Mouse (Mus musculus) cerebellum, adult 11-12 months (tissue): ENCODE results near the gene Hydin.

Experiments used
- DNase-seq: peaks from one replicate; pipeline ENCODE4 v3.0.0; 2022

Gene Hydin

GRCm38 (mm10) chr8:110643177-110643576, 376.4 kb downstream of the Hydin start:
- DNase-seq, result no peak

DNA sequence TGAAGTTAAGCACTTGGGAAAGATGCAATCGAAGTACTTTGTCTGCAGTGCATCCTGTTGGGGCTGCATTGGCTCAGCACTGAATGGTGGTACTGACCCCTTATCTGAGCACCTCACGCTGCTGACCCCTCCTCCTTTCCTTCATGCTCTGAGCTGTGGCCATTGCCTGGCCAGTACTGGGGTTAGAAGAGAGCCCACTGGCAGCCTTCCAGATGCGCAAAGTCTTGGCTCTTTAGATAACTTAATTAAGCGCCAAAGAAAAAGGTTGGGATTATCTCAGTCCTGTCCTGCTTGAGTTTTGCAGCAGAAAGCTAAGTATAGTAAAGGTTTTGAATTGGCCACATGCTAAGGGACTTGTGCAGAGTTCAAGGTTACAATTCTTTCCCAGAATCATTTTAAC, 377.6 kb downstream of the Hydin start:
- DNase-seq, result no peak

GRCm38 (mm10) chr8:110644901-110645300, 378.1 kb downstream of the Hydin start:
- DNase-seq, result no peak

GRCm38 (mm10) chr8:110645340-110645739, 378.6 kb downstream of the Hydin start:
- no peak for DNase-seq

- peak; percentile 86 for DNase-seq
These were observed 379.3 kb downstream of the Hydin start for GRCm38 (mm10) chr8:110646064-110646463.

- DNase-seq, result no peak
These were observed 381.8 kb downstream of the Hydin start for GRCm38 (mm10) chr8:110648577-110648976.

DNA sequence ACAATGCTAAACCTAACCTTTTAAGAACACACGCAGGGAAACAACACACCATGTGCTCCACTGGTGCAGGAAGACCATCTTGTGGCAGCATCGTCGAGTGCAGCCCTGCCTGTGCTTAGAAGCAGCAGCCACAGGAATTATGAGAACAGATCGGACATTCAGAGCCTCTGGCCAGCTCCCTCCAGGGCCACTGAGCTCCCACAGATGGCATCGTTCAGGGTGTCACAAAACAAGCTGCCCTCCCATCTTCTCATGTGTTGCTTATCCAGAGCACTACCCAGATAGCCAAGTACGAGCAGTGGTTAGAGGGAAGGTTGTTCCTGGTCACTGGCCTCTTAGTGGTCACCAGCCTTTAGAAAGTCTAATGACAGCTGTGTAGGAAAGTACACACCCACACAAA, 382.5 kb downstream of the Hydin start:
- peak; percentile 67 for DNase-seq

DNA sequence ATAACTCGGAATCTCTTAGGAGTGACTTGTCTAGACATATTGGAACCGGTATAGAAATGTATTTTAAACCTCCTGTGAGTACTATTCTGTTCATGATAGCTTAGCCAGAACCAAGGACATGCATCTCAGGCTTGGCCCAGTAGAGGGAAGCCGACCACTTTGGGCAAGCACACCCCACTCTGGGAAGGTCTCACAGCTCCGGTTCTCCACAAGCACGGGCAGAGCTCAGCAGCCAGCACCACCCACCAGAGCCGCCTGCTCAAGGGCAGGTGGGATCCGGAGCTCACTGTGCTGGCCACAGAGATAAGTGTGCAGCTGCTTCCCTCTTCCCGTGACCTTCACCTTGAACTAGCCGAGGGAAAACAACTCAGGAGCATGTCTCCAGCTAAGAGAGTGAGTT, 384.1 kb downstream of the Hydin start:
- no peak for DNase-seq

DNA sequence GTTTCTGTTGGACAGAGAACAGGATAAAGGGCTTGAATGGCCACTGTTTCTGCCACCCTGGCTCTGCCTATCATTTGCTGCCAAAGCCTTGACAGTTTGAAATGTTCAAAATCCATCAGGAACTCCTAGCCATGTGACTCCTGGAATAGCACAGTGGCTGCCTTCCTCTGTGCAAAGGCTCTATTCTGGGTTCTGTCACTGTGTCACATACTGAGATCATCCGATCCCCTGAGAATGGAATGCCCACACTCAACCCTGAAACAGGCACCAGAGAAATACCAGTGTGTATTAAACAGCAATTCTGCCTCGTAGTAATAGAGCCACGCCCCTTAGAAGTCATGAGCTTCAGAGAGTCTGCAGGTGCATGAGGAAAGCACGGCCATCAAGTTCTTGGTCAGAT, 385.1 kb downstream of the Hydin start:
- no peak for DNase-seq

DNA sequence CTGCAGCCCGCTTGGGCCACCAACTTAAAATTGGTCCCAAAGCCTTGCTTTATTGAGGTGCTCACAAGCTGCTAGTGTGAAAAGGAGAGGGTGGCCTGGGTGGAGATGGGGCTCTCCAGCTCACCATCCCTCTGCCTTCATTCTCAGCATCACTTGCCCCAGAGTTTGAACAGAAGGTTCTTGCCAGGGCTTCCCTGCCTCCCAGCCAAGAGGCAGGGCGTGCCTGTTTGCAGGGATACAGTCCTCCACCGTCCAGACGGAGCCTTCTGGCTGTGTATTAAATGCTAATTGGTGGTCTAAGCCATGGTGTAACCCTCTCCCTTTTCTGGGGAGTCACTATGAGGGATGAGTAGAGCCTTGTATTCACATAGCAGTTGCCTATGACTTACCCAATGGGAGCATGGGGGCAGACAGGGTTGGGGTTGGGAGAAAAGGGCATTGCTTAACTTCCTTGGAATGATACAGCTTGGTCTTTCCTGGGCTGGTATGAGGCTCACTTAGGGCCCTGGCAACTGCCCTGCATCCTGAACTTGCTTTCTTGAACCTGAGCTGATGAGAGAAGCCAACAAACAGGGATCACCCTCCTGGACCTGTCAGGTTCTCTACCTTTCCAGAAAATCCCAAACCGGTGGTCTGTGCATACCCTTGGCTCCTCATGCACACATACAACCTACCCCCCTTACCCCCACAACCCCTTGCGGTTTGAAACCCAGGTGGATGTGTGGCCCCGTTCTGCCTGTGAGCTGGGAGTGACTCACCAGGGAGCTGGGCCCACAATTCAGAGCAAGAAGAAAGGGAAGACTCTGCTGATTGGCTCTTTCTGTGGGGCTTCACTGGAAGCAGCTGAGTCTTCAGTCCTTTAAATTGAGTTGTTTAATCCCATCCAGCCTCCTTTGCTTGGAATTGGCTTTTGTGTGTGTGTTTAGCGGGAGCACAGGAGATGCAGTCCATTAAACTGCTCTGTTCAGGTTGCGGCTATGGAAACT, 387.6 kb downstream of the Hydin start:
- DNase-seq, result no peak

- peak; percentile 56 for DNase-seq
These were observed 389.1 kb downstream of the Hydin start for GRCm38 (mm10) chr8:110655827-110656226.

- DNase-seq, result no peak
These were observed 390.9 kb downstream of the Hydin start for GRCm38 (mm10) chr8:110657661-110658060.
